Comparison of ENCODE assay signal across 8 mouse cellular contexts in genomic region chr10:96308713-96309445, GRCm38 (mm10).
A peak's percentile ranks its signal among the peaks of the same experiment; 100 is the strongest.
DNase-seq lines count a peak whose midpoint lies in the region; ATAC-seq and TF ChIP-seq lines count a peak whose summit lies in the region.

No protein-coding gene starts in this region.

- H3K4me1 ChIP-seq in liver, postnatal 0 days (ENCODE audit: insufficient read depth): peaks cover 7% of the 10 kb centered on the region
- H3K4me1 ChIP-seq in liver, embryonic 12.5 days: 0 out of 2 replicates have a peak, but pooled peaks cover 6% of the 10 kb centered on the region

- DNase-seq in liver, postnatal 0 days: peak; percentile 19
- peak; percentile 40 to 45 for DNase-seq in cerebellum, postnatal 25 days
- peak; percentile 24 to 77 for DNase-seq in heart, adult 9 months (ENCODE audit: low spot score in 2 of 2)
- peak; percentile 57 to 82 for DNase-seq in lung, postnatal 4 days
- no peak for DNase-seq in ovary, postnatal 10 days (ENCODE audit: low spot score)
- no peak for DNase-seq in adrenal gland, postnatal 25 days
- DNase-seq in thymus, postnatal 25 days: no peak

- TF ChIP-seq EP300 in liver, postnatal 0 days (IDR thresholded peaks at IDR 0.05; ENCODE audit: low read depth): no peak

- H3K36me3 ChIP-seq in liver, postnatal 0 days (replicated peaks; ENCODE audit: insufficient read depth, low read length): no peaks in the 10 kb centered on the region
- no peaks in the 10 kb centered on the region for H3K36me3 ChIP-seq in liver, embryonic 12.5 days

- no peak overlapping the region for H3K4me2 ChIP-seq in liver, postnatal 0 days (ENCODE audit: low read depth, low read length)
- H3K4me2 ChIP-seq in liver, embryonic 12.5 days: no peak overlapping the region

- H3K4me3 ChIP-seq in liver, postnatal 0 days (ENCODE audit: low read depth, low read length): no peak overlapping the region
- no peak overlapping the region for H3K4me3 ChIP-seq in liver, embryonic 12.5 days

- H3K9ac ChIP-seq in liver, postnatal 0 days (replicated peaks): no peak overlapping the region
- H3K9ac ChIP-seq in liver, embryonic 12.5 days: no peak overlapping the region

- TF ChIP-seq CTCF in liver, postnatal 0 days (IDR thresholded peaks at IDR 0.05; ENCODE audit: low read depth): no peak

- no peak overlapping the region for H3K27ac ChIP-seq in liver, postnatal 0 days (ENCODE audit: low read depth)
- H3K27ac ChIP-seq in liver, embryonic 12.5 days: no peak overlapping the region

- peaks cover 6% of the 10 kb centered on the region; the same call in 1 of the 2 replicates for H3K9me3 ChIP-seq in liver, postnatal 0 days (ENCODE audit: low read length)
- H3K9me3 ChIP-seq in liver, embryonic 12.5 days (replicated peaks): peaks cover 6% of the 10 kb centered on the region; the same call in 1 of the 2 replicates

- no peak for ATAC-seq in liver, postnatal 0 days
- no peak for ATAC-seq in liver, embryonic 12.5 days

- 39% methylated on average over 7 of the region's 7 CpGs for WGBS in liver, postnatal 0 days (ENCODE audit: insufficient replicate concordance)
- 35% methylated on average over 7 of the region's 7 CpGs for WGBS in liver, embryonic 12.5 days (ENCODE audit: insufficient replicate concordance)

- H3K27me3 ChIP-seq in liver, postnatal 0 days (ENCODE audit: insufficient read depth, low read length): no peaks in the 10 kb centered on the region
- H3K27me3 ChIP-seq in liver, embryonic 12.5 days (replicated peaks): no peaks in the 10 kb centered on the region

Comparison
In these comparisons a context has a peak if more than half of its experiments do, and no peak if none do; other contexts are left out.
1. DNase-seq: peak in liver, postnatal 0 days (single experiment), cerebellum, postnatal 25 days (2 of 2), heart, adult 9 months (2 of 2) and lung, postnatal 4 days (2 of 2); none in ovary, postnatal 10 days (single experiment), adrenal gland, postnatal 25 days (single experiment) and thymus, postnatal 25 days (single experiment).